Mouse (Mus musculus): ENCODE data around the gene Fdxr. TPM values are rescaled to one million over a fixed set of nuclear protein-coding genes. Genes with fewer than 3 reads are reported as not detected.

Fdxr gene
- total and polyA plus RNA-seq, 3 experiments, result 10.4 to 32.2 (median 10.7) TPM

GRCm38 (mm10) chr11:115231924-115232323 is 44.9 kb downstream of the Fdxr start:
- no peak for TF ChIP-seq GATA2 (IDR thresholded peaks at IDR 0.05; ENCODE audit: borderline replicate concordance, low read depth, low read length)
- TF ChIP-seq TAL1 (conservative IDR thresholded peaks at IDR 0.05; ENCODE audit: low read depth, low read length), result no peak
- no peak for TF ChIP-seq CTCF (IDR thresholded peaks at IDR 0.05; ENCODE audit: low read depth, low read length)
- no peak for TF ChIP-seq POLR2AphosphoS5 (IDR thresholded peaks at IDR 0.05; ENCODE audit: insufficient replicate concordance, low read depth, low read length)
- TF ChIP-seq GATA1 (IDR thresholded peaks at IDR 0.05; ENCODE audit: borderline replicate concordance, low read length), result no peak
- Histone ChIP-seq H3K27me3 (ENCODE audit: insufficient read depth, low read length) (no peaks in the 10 kb centered on the region), H3K4me3 (ENCODE audit: low read depth, low read length) (no peak overlapping the region), H3K9me3 (replicated peaks) (no peaks in the 10 kb centered on the region), H3K4me1 (ENCODE audit: insufficient read depth, low read depth, low read length) (peaks cover 6% of the 10 kb centered on the region; the same call in 1 of the 2 replicates), H3K36me3 (replicated peaks) (peaks cover 96% of the 10 kb centered on the region)
- ATAC-seq (ENCODE audit: extremely low read depth, insufficient number of reproducible peaks, low FRiP score, poor library complexity, severe bottlenecking) (no peak), DNase-seq (ENCODE audit: low spot score) (no peak)

DNA sequence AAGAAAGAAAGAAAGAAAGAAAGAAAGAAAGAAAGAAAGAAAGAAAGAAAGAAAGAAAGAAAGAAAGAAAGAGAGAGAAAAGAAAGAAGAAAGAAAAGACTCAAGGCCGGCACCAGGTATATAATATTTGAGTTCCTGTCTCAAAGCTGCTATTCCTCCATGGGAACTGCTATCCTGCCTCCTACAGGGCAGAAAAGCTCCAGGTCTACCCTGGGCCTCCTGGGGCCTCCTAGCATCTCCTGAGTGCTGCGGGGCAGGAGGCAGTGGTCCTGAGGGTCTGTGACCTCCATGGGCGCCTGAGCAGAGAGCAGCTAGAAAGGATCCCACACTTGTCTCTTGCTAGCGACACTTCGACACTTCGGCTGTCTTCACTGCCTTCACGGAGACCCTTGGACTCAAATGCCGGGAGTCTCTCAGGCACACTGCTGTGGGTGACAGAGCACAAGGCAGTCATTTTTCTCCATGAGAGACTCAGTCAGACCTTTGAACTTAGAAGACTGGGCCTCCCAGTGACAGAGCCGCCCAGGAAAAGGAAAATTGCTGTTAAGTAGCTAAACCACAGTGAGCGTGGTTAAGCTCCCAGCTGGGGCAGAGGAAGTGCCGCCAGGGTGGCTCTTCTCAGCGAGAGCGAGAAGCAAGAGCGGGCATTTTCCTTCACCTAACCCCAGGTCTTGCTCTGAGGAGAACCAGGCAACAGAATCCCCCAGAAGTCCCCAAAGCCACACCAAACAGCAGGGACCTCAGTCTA is 45.5 kb downstream of the Fdxr start:
- DNase-seq (ENCODE audit: low spot score), result no peak
- TF ChIP-seq GATA2 (IDR thresholded peaks at IDR 0.05; ENCODE audit: borderline replicate concordance, low read depth, low read length), result no peak
- no peak for TF ChIP-seq CTCF (IDR thresholded peaks at IDR 0.05; ENCODE audit: low read depth, low read length)
- Histone ChIP-seq H3K9me3 (replicated peaks) (no peaks in the 10 kb centered on the region), H3K36me3 (replicated peaks) (peaks cover 96% of the 10 kb centered on the region), H3K4me1 (ENCODE audit: insufficient read depth, low read depth, low read length) (peaks cover 7% of the 10 kb centered on the region), H3K4me3 (ENCODE audit: low read depth, low read length) (no peak overlapping the region), H3K27me3 (ENCODE audit: insufficient read depth, low read length) (no peaks in the 10 kb centered on the region)
- ATAC-seq (ENCODE audit: extremely low read depth, insufficient number of reproducible peaks, low FRiP score, poor library complexity, severe bottlenecking), result no peak

GRCm38 (mm10) chr11:115229021-115229930 is 47.6 kb downstream of the Fdxr start:
- Histone ChIP-seq H3K4me1 (ENCODE audit: insufficient read depth, low read depth, low read length) (peaks cover 7% of the 10 kb centered on the region), H3K27me3 (ENCODE audit: insufficient read depth, low read length) (no peaks in the 10 kb centered on the region), H3K4me3 (ENCODE audit: low read depth, low read length) (no peak overlapping the region), H3K9me3 (replicated peaks) (no peaks in the 10 kb centered on the region), H3K36me3 (replicated peaks) (peaks cover 97% of the 10 kb centered on the region)
- ATAC-seq (ENCODE audit: extremely low read depth, insufficient number of reproducible peaks, low FRiP score, poor library complexity, severe bottlenecking) (no peak), DNase-seq (ENCODE audit: low spot score) (no peak)
- TF ChIP-seq POLR2AphosphoS5 (IDR thresholded peaks at IDR 0.05; ENCODE audit: insufficient replicate concordance, low read depth, low read length), result no peak
- no peak for TF ChIP-seq CTCF (IDR thresholded peaks at IDR 0.05; ENCODE audit: low read depth, low read length)
- no peak for TF ChIP-seq GATA1 (IDR thresholded peaks at IDR 0.05; ENCODE audit: borderline replicate concordance, low read length)
- TF ChIP-seq GATA2 (IDR thresholded peaks at IDR 0.05; ENCODE audit: borderline replicate concordance, low read depth, low read length), result no peak
- TF ChIP-seq TAL1 (conservative IDR thresholded peaks at IDR 0.05; ENCODE audit: low read depth, low read length), result no peak

DNA sequence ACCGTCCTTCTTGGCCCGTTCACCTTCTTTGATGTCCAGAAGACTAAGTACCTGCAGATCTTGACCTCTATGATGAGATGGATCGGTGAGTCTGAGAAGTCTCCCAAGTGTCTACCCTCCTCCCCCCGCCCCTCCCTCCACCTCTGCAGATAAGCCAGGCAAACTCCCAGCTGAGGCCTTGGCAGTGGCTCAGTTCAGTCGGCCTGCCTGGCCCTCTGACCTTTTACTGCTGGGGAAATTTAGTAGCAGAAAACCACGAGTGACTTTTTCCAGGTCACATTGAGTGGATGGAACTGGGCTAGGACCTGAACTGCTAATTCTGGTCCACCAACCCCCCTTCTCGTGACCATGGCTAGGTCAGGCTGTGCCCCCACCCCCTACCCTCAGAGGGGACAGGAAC is 48.4 kb downstream of the Fdxr start:
- no peaks in the 10 kb centered on the region for H3K9me3 ChIP-seq (replicated peaks)
- peaks cover 97% of the 10 kb centered on the region for H3K36me3 ChIP-seq (replicated peaks)
- H3K4me3 ChIP-seq (ENCODE audit: low read depth, low read length), result no peak overlapping the region
- no peak for DNase-seq (ENCODE audit: low spot score)
- no peak for ATAC-seq (ENCODE audit: extremely low read depth, insufficient number of reproducible peaks, low FRiP score, poor library complexity, severe bottlenecking)
- no peaks in the 10 kb centered on the region for H3K27me3 ChIP-seq (ENCODE audit: insufficient read depth, low read length)
- H3K4me1 ChIP-seq (ENCODE audit: insufficient read depth, low read depth, low read length), result peaks cover 7% of the 10 kb centered on the region
- TF ChIP-seq GATA2 (IDR thresholded peaks at IDR 0.05; ENCODE audit: borderline replicate concordance, low read depth, low read length) (no peak), CTCF (IDR thresholded peaks at IDR 0.05; ENCODE audit: low read depth, low read length) (no peak)

- DNase-seq (ENCODE audit: low spot score) (no peak), ATAC-seq (ENCODE audit: extremely low read depth, insufficient number of reproducible peaks, low FRiP score, poor library complexity, severe bottlenecking) (no peak)
- H3K9me3 ChIP-seq (replicated peaks), result no peaks in the 10 kb centered on the region
- H3K4me1 ChIP-seq (ENCODE audit: insufficient read depth, low read depth, low read length), result peaks cover 7% of the 10 kb centered on the region
- no peak overlapping the region for H3K4me3 ChIP-seq (ENCODE audit: low read depth, low read length)
- H3K36me3 ChIP-seq (replicated peaks), result peaks cover 97% of the 10 kb centered on the region
- no peak for TF ChIP-seq POLR2AphosphoS5 (IDR thresholded peaks at IDR 0.05; ENCODE audit: insufficient replicate concordance, low read depth, low read length)
- TF ChIP-seq GATA2 (IDR thresholded peaks at IDR 0.05; ENCODE audit: borderline replicate concordance, low read depth, low read length), result no peak
- TF ChIP-seq CTCF (IDR thresholded peaks at IDR 0.05; ENCODE audit: low read depth, low read length), result no peak
- no peak for TF ChIP-seq TAL1 (conservative IDR thresholded peaks at IDR 0.05; ENCODE audit: low read depth, low read length)
- no peak for TF ChIP-seq GATA1 (IDR thresholded peaks at IDR 0.05; ENCODE audit: borderline replicate concordance, low read length)
- no peaks in the 10 kb centered on the region for H3K27me3 ChIP-seq (ENCODE audit: insufficient read depth, low read length)
Observed at GRCm38 (mm10) chr11:115227640-115228039, 49.2 kb downstream of the Fdxr start.

DNA sequence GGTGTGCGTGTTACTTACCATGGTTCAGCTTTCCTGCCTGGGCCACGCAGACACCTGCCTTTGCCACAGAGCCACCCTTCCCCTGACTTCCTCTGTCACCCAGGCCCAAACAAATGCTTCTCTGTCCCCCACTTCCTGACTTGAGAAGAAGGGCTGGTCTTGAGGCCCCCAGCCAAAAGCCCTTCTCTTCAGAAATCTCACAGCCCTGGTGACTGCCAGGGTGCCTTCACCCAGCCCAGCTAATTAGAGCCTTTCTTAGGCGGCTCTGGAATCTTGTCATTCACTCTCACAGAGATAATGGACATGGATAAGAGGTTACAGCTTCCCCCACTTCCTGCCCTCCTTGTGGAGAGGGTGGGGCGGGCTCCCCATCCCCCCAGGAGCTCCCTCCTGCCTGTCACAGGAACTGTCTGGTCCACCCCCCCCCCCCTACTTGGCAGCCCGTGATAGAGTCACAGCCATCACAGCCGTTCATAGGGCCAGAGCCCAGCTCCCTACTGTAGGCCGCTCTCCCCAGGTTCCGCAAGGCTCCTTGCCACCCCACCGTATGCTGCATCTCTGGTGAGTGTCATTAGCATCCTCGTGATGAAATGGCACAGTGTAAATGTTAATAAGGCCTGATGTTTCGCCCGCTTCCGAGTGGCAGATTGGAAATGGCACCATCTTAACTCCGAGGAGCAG is 49.9 kb downstream of the Fdxr start:
- DNase-seq (ENCODE audit: low spot score) (no peak), ATAC-seq (ENCODE audit: extremely low read depth, insufficient number of reproducible peaks, low FRiP score, poor library complexity, severe bottlenecking) (0 out of 2 replicates have a peak, but pooled peaks have one; percentile 12)
- TF ChIP-seq GATA2 (IDR thresholded peaks at IDR 0.05; ENCODE audit: borderline replicate concordance, low read depth, low read length), result no peak
- no peak for TF ChIP-seq CTCF (IDR thresholded peaks at IDR 0.05; ENCODE audit: low read depth, low read length)
- no peak for TF ChIP-seq POLR2AphosphoS5 (IDR thresholded peaks at IDR 0.05; ENCODE audit: insufficient replicate concordance, low read depth, low read length)
- TF ChIP-seq GATA1 (IDR thresholded peaks at IDR 0.05; ENCODE audit: borderline replicate concordance, low read length), result no peak
- no peak for TF ChIP-seq TAL1 (conservative IDR thresholded peaks at IDR 0.05; ENCODE audit: low read depth, low read length)
- Histone ChIP-seq H3K4me1 (ENCODE audit: insufficient read depth, low read depth, low read length) (peaks cover 7% of the 10 kb centered on the region), H3K9me3 (replicated peaks) (no peaks in the 10 kb centered on the region), H3K27me3 (ENCODE audit: insufficient read depth, low read length) (no peaks in the 10 kb centered on the region), H3K36me3 (replicated peaks) (peaks cover 97% of the 10 kb centered on the region), H3K4me3 (ENCODE audit: low read depth, low read length) (no peak overlapping the region)
